Mouse (Mus musculus) testis, adult 2 months (tissue): ENCODE data around the gene Ppp1r9a. TPM values are rescaled to one million over a fixed set of nuclear protein-coding genes. Genes with fewer than 3 reads are reported as not detected.
"Not testable (repeated sequence)": the region's sequence is repeated elsewhere in the genome, so short reads cannot be mapped to it uniquely, and the experiment has no call there.

Experiments used
- H3K27ac ChIP-seq: fragments of 200-500 bp; 2 replicates; pipeline ENCODE4 v1.5.1; 2012; ENCODE audit warnings: low read depth, low read length; ENCODE audit not compliant: control insufficient read depth, insufficient read depth
- H3K27me3 ChIP-seq: fragments of 200-500 bp; 2 replicates; pipeline ENCODE4 v1.6.1; 2012; ENCODE audit warnings: mild to moderate bottlenecking, low read length, moderate library complexity; ENCODE audit not compliant: control insufficient read depth, insufficient read depth
- H3K36me3 ChIP-seq: fragments of 200-500 bp; 2 replicates; pipeline ENCODE4 v1.6.1; 2012; ENCODE audit warnings: mild to moderate bottlenecking, low read length; ENCODE audit not compliant: control insufficient read depth, insufficient read depth
- H3K4me1 ChIP-seq: fragments of 200-500 bp; 2 replicates; pipeline ENCODE4 v1.6.1; 2012; ENCODE audit warnings: low read length; ENCODE audit not compliant: control insufficient read depth, insufficient read depth
- H3K4me3 ChIP-seq: fragments of 200-500 bp; 2 replicates; pipeline ENCODE4 v1.5.1; 2012; ENCODE audit warnings: low read depth, mild to moderate bottlenecking, low read length, moderate library complexity, mixed read lengths; ENCODE audit not compliant: control insufficient read depth
- CTCF ChIP-seq: fragments of 200-500 bp; IDR thresholded peaks from 2 replicates; pipeline ENCODE4 v1.5.1; 2012; ENCODE audit warnings: low read depth, mild to moderate bottlenecking, inconsistent platforms, low read length, moderate library complexity; ENCODE audit not compliant: control insufficient read depth, insufficient read depth, insufficient replicate concordance
- POLR2A ChIP-seq: fragments of 200-500 bp; IDR thresholded peaks from 2 replicates; pipeline ENCODE4 v1.6.1; 2012; ENCODE audit warnings: low read depth, mild to moderate bottlenecking, inconsistent platforms, low read length, moderate library complexity; ENCODE audit not compliant: control insufficient read depth
- polyA plus RNA-seq: library from polyadenylated mRNA; depleted of rRNA; stranded (reverse); fragments of >200 nt; gene quantifications from 2 replicates; pipeline ENCODE4 v1.2.3, GENCODE M21; 2012; rRNA removed

The Ppp1r9a gene
- polyA plus RNA-seq: 6.1 and 8.5 TPM in 2 replicates

GRCm38 (mm10) chr6:4902674-4903324 is at the start of gene Ppp1r9a:
Ppp1r9a (plus strand) TSS chr6:4902917.
- H3K4me3 ChIP-seq: peak within 1 kb of the TSS; percentile 91
- peaks cover 7% of the 10 kb centered on the region for H3K4me1 ChIP-seq
- no peaks in the 10 kb centered on the region for H3K27me3 ChIP-seq
- H3K27ac ChIP-seq: peak within 1 kb of the TSS; percentile 93
- TF ChIP-seq POLR2A (no peak), CTCF (no peak)
- H3K36me3 ChIP-seq: no peaks in the 10 kb centered on the region

GRCm38 (mm10) chr6:4855236-4855635 is 47.5 kb upstream of the Ppp1r9a start:
- H3K36me3 ChIP-seq: no peaks in the 10 kb centered on the region
- H3K27me3 ChIP-seq: no peaks in the 10 kb centered on the region
- H3K4me3 ChIP-seq: no peak overlapping the region
- H3K4me1 ChIP-seq: no peaks in the 10 kb centered on the region
- H3K27ac ChIP-seq: no peak overlapping the region
- TF ChIP-seq CTCF (no peak), POLR2A (no peak)

- Histone ChIP-seq H3K4me1 (no peaks in the 10 kb centered on the region), H3K4me3 (no peak overlapping the region), H3K36me3 (no peaks in the 10 kb centered on the region), H3K27ac (no peak overlapping the region), H3K27me3 (no peaks in the 10 kb centered on the region)
- TF ChIP-seq CTCF (no peak), POLR2A (no peak)
Measured at GRCm38 (mm10) chr6:4856919-4857318, 45.8 kb upstream of the Ppp1r9a start.

- Histone ChIP-seq H3K27me3 (no peaks in the 10 kb centered on the region), H3K4me1 (no peaks in the 10 kb centered on the region), H3K27ac (no peak overlapping the region), H3K36me3 (no peaks in the 10 kb centered on the region), H3K4me3 (no peak overlapping the region)
- TF ChIP-seq POLR2A (no peak), CTCF (no peak)
Measured at GRCm38 (mm10) chr6:4884316-4884715, 18.4 kb upstream of the Ppp1r9a start.

- H3K27me3 ChIP-seq: no peaks in the 10 kb centered on the region
- TF ChIP-seq POLR2A (no peak), CTCF (no peak)
- H3K36me3 ChIP-seq: no peaks in the 10 kb centered on the region
- H3K4me3 ChIP-seq: no peak overlapping the region
- H3K4me1 ChIP-seq: peaks cover 13% of the 10 kb centered on the region
- no peak overlapping the region for H3K27ac ChIP-seq
Measured at GRCm38 (mm10) chr6:4889544-4889943, 13.2 kb upstream of the Ppp1r9a start.

GRCm38 (mm10) chr6:4892417-4892816 is 10.3 kb upstream of the Ppp1r9a start:
- peak overlapping the region; percentile 42 for H3K4me3 ChIP-seq
- peaks cover 13% of the 10 kb centered on the region for H3K4me1 ChIP-seq
- no peak for TF ChIP-seq POLR2A
- TF ChIP-seq CTCF: no peak
- no peaks in the 10 kb centered on the region for H3K27me3 ChIP-seq
- H3K36me3 ChIP-seq: no peaks in the 10 kb centered on the region
- no peak overlapping the region for H3K27ac ChIP-seq

GRCm38 (mm10) chr6:4893312-4893711 is 9.4 kb upstream of the Ppp1r9a start:
- H3K4me3 ChIP-seq, H3K36me3 ChIP-seq, H3K27ac ChIP-seq, H3K27me3 ChIP-seq: not testable (repeated sequence)
- peaks cover 13% of the 10 kb centered on the region for H3K4me1 ChIP-seq

- Histone ChIP-seq H3K4me3 (no peak overlapping the region), H3K27ac (no peak overlapping the region), H3K4me1 (peaks cover 7% of the 10 kb centered on the region), H3K27me3 (no peaks in the 10 kb centered on the region), H3K36me3 (no peaks in the 10 kb centered on the region)
- no peak for TF ChIP-seq CTCF
Measured at GRCm38 (mm10) chr6:4899906-4900305, 2.8 kb upstream of the Ppp1r9a start.
